Mouse (Mus musculus) lung, postnatal 0 days (tissue): ENCODE results near the gene Wfdc8. TPM values are rescaled to one million over a fixed set of nuclear protein-coding genes. Genes with fewer than 3 reads are reported as not detected.
A peak's percentile ranks its signal among the peaks of the same experiment; 100 is the strongest.
"Not testable (repeated sequence)": the region's sequence is repeated elsewhere in the genome, so short reads cannot be mapped to it uniquely, and the experiment has no call there.

Source experiments
- ATAC-seq: fragments of 200-750 bp; cut with Nextera tagmentation; 2 replicates; pipeline ENCODE4 v1.8.0; 2017; ENCODE audit warnings: moderate library complexity
- DNase-seq: peaks from one replicate; pipeline ENCODE4 v3.0.0-alpha.2; 2016; ENCODE audit warnings: low spot score
- H3K27ac ChIP-seq: fragments of 300-500 bp; sonication (generic); 2 replicates; pipeline ENCODE4 v1.5.1; 2014; ENCODE audit warnings: antibody characterized with exemption, mild to moderate bottlenecking, low read length, mixed read lengths
- H3K27me3 ChIP-seq: fragments of 300-500 bp; sonication (generic); replicated peaks from 2 replicates; pipeline ENCODE4 v1.6.1; 2014; ENCODE audit warnings: low read length, mixed read lengths; ENCODE audit not compliant: insufficient read depth
- H3K36me3 ChIP-seq: fragments of 300-500 bp; sonication (generic); 2 replicates; pipeline ENCODE4 v1.6.1; 2014; ENCODE audit warnings: low read length, mixed read lengths; ENCODE audit not compliant: insufficient read depth
- H3K4me1 ChIP-seq: fragments of 300-500 bp; sonication (generic); 2 replicates; pipeline ENCODE4 v1.6.1; 2014; ENCODE audit warnings: antibody characterized with exemption, low read depth, low read length, mixed read lengths; ENCODE audit not compliant: insufficient read depth
- H3K4me2 ChIP-seq: fragments of 300-500 bp; sonication (generic); replicated peaks from 2 replicates; pipeline ENCODE4 v1.6.1; 2014; ENCODE audit warnings: low read depth, mild to moderate bottlenecking, low read length, moderate library complexity, mixed read lengths
- H3K4me3 ChIP-seq: fragments of 300-500 bp; sonication (generic); 2 replicates; pipeline ENCODE4 v1.5.1; 2014; ENCODE audit warnings: low read depth, low read length
- H3K9ac ChIP-seq: fragments of 300-500 bp; sonication (generic); replicated peaks from 2 replicates; pipeline ENCODE4 v1.6.1; 2014; ENCODE audit warnings: low read depth, mild to moderate bottlenecking
- H3K9me3 ChIP-seq: fragments of 300-500 bp; sonication (generic); 2 replicates; pipeline ENCODE4 v1.6.1; 2016; ENCODE audit warnings: low read length, mixed read lengths
- CTCF ChIP-seq: IDR thresholded peaks from 2 replicates; pipeline ENCODE4 v1.5.1; 2016; ENCODE audit warnings: antibody characterized with exemption, mild to moderate bottlenecking
- EP300 ChIP-seq: IDR thresholded peaks from 2 replicates; pipeline ENCODE4 v1.6.1; 2016; ENCODE audit warnings: antibody characterized with exemption, mild to moderate bottlenecking, control low read depth
- WGBS: fragments of 180-500 bp; shearing (Covaris S2); extraction: QIAGEN DNeasy Blood & Tissue Kit; methylation state at CpG from one replicate; pipeline ENCODE4 v1.1.7; 2014; 5-methylcytosine and 5-hydroxymethylcytosine counted together
- polyA plus RNA-seq: library from polyadenylated mRNA; unstranded; fragments of >200 nt; fragmentation: Nextera tagmentation; extraction: Ambion mirVana; gene quantifications from 2 replicates; pipeline ENCODE4 v1.2.1, GENCODE M21; 2015

The Wfdc8 gene
- polyA plus RNA-seq, 1 experiment from 2014 or later: 0.36 TPM

DNA sequence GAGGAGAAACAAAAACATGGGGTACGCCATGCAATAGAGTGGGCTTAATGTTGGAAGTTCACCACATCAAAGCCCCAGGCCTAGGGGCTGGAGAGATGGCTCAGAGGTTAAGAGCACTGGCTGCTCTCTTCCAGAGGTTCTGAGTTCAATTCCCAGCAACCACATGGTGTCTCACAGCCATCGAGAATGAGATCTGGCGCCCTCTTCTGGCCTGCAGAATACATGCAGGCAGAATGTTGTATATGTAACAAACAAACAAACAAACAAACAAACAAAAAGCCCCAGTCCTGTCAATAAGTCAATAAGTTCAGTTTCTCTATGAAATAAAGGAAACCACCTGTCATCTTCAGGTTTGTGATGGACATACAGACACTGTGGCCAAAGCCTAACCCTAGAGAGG, 13.2 kb downstream of the Wfdc8 start:
- 61% methylated on average over 3 of the region's 3 CpGs for WGBS
- TF ChIP-seq CTCF (0 out of 2 replicates have a peak, but pooled peaks have one; percentile 26), EP300 (no peak)
- no peak overlapping the region for H3K9ac ChIP-seq

DNA sequence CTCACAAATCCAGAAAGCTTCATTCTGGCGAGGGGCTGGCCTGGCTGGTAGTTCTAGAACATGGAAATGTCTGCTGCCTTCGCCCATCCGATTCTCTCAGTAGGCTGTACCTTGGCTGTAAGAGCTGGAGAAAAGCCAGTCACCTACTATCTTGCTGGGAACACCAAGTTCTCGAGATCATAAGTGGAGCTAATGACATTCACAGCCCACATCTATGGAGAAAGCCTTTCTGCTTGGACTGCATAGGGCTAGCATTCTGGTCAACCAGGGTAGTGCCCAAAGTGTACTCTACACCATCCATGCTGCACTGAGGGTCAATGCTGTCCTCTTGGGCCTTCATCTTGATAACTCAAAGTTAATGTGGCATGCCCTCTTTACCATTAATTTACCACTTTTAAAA, 19.9 kb downstream of the Wfdc8 start, which contains the start of gene Eppin:
Eppin (minus strand) TSS at position 101 of the 400 bp plus-strand sequence.
- ATAC-seq (no peak), DNase-seq (no peak)
- Histone ChIP-seq H3K9me3 (no peaks in the 10 kb centered on the region), H3K4me2 (no peak within 1 kb of the TSS), H3K9ac (no peak within 1 kb of the TSS), H3K36me3 (no peaks in the 10 kb centered on the region), H3K4me1 (no peaks in the 10 kb centered on the region), H3K4me3 (no peak within 1 kb of the TSS), H3K27me3 (no peaks in the 10 kb centered on the region), H3K27ac (no peak within 1 kb of the TSS)
- 69% methylated on average over 4 of the region's 4 CpGs for WGBS
- TF ChIP-seq CTCF (no peak), EP300 (no peak)

More for the DNA sequence above, 13.2 kb downstream of the Wfdc8 start:
- Histone ChIP-seq H3K36me3 (no peaks in the 10 kb centered on the region), H3K27me3 (no peaks in the 10 kb centered on the region), H3K4me1 (no peaks in the 10 kb centered on the region), H3K27ac (no peak overlapping the region), H3K9me3 (no peaks in the 10 kb centered on the region), H3K4me3 (no peak overlapping the region), H3K4me2 (no peak overlapping the region)
- ATAC-seq: no peak
- DNase-seq: no peak

DNA sequence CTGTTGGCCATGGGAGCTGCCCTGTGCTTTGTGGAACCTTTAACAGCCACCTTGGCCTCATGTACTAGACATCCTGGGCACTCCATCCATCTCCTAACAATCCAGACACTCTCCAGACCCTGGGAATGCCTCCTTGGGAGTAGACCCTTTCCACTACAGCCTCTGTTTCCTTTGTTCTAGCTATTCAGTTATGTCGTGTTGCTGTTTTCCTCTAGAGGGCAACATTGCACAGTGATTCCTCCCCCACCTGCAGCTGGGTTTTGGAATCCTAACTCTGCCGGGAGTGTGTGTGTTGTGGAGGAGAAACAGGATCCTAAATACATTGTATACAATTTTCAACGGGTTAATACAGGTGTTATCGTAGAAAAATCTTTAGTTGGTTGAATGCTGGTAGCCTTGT, 21.4 kb downstream of the Wfdc8 start:
- Histone ChIP-seq H3K4me2 (no peak overlapping the region), H3K4me1 (no peaks in the 10 kb centered on the region), H3K4me3 (no peak overlapping the region), H3K9ac (no peak overlapping the region), H3K9me3 (no peaks in the 10 kb centered on the region), H3K27me3 (no peaks in the 10 kb centered on the region), H3K27ac (no peak overlapping the region), H3K36me3 (no peaks in the 10 kb centered on the region)
- no peak for ATAC-seq
- WGBS: 4% methylated on average over 4 of the region's 4 CpGs
- TF ChIP-seq CTCF: peak; percentile 86
- TF ChIP-seq EP300: no peak
- DNase-seq: peak; percentile 70

DNA sequence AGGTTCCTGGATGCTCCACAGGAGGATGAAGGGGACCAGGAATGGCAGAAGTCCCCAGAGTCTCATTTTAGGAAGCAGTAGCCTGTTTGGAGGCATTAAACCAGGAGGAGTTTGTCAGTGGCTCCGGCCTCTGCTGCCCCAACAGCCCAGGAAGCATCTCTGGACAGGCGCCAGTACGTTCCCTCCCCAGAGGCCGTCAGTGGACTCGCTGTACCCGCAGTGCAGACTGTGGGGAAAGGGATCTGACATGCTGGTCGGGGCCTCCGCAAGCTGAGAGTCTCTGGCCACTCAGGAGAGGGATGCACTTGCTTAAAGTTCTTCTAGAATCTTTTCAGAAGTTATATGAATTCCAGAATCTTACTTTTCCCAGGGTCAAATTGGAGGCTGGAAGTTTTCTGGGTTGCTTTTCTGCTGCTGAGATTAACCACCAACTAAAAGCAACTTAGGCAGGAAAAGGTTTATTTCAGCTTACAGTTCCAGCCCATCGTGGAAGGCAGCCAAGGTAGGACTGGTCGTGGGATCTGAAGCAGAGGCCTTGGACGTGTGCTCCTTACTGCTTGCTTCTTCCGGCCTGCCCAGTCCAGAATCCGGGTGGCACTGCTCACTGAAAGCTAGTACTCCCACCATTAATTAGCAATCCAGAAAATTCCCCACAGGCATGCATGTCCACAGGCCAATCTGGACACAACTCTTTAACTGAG, 28.3 kb downstream of the Wfdc8 start, which contains the start of gene Wfdc6a:
Wfdc6a (minus strand) TSS at position 423 of the 701 bp plus-strand sequence.
- WGBS: 41% methylated on average over 13 of the region's 13 CpGs
- not testable (repeated sequence) for H3K4me2 ChIP-seq, H3K4me3 ChIP-seq, H3K27ac ChIP-seq, H3K4me1 ChIP-seq, H3K36me3 ChIP-seq, H3K27me3 ChIP-seq, H3K9me3 ChIP-seq, H3K9ac ChIP-seq
- ATAC-seq: peak; percentile 41; the same call in 1 of the 2 replicates
- DNase-seq: peak; percentile 19

DNA sequence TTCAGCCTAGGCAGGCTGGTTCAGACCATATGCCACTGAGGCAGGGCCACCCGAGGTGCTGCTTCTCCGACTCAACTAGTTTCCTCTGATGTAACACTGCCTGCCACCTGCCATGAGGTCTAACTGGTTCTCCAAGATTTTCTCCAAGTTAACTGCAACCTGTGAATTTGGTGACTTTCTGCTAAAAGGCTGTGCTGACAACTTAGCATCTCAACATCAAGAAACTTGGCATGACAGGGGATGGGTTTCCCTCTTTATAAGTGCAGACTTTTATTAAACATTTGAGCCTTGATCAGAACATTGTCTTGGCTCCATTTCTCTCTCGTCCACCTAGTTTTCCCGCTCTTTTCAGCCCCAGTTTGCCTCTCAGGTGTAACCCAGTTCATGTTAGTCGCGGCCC, 40.1 kb downstream of the Wfdc8 start, which contains the start of gene Spint3:
Spint3 (minus strand) TSS at position 101 of the 400 bp plus-strand sequence.
- H3K4me3 ChIP-seq, H3K9me3 ChIP-seq, H3K4me2 ChIP-seq, H3K4me1 ChIP-seq, H3K27me3 ChIP-seq, H3K27ac ChIP-seq, ATAC-seq, DNase-seq, H3K9ac ChIP-seq, H3K36me3 ChIP-seq: not testable (repeated sequence)
- WGBS: 71% methylated on average over 6 of the region's 6 CpGs

DNA sequence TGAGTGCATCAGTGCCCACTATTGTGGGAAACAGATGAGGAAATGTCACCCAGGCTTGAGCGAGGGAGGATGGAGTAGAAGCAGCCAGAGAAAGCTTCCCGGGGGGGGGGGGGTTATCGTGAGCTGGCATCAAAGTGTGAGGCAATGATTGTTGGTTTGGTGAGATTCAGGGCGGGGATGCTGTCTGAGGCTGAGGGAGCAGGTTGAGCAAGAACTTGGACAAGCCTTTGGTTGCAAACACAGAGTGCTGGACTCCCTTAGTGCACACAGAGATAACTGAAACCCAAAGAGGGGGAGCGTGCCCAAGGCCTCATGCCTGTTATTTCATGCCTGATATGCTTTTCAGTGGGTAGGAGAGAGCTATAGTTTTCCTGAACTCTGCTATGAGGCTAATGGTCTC, 46.0 kb downstream of the Wfdc8 start:
- H3K9ac ChIP-seq: no peak overlapping the region
- DNase-seq (no peak), ATAC-seq (no peak)
- H3K4me1 ChIP-seq: 0 out of 2 replicates have a peak, but pooled peaks cover 5% of the 10 kb centered on the region
- 92% methylated on average over 5 of the region's 5 CpGs for WGBS
- TF ChIP-seq CTCF (no peak), EP300 (no peak)
- H3K4me2 ChIP-seq: no peak overlapping the region
- no peaks in the 10 kb centered on the region for H3K36me3 ChIP-seq
- H3K9me3 ChIP-seq: no peaks in the 10 kb centered on the region
- no peak overlapping the region for H3K27ac ChIP-seq
- H3K27me3 ChIP-seq: no peaks in the 10 kb centered on the region
- no peak overlapping the region for H3K4me3 ChIP-seq
